Mouse (Mus musculus) hindbrain, embryonic 15.5 days (tissue): ENCODE results near the gene Supt7l. TPM values are rescaled to one million over a fixed set of nuclear protein-coding genes. Genes with fewer than 3 reads are reported as not detected.
"Not testable (repeated sequence)": the region's sequence is repeated elsewhere in the genome, so short reads cannot be mapped to it uniquely, and the experiment has no call there.

Experiments used
- ATAC-seq: fragments of 200-750 bp; cut with Nextera tagmentation; 2 replicates; pipeline ENCODE4 v1.8.0; 2017; ENCODE audit warnings: low read depth, moderate number of reproducible peaks, moderate TSS enrichment; ENCODE audit not compliant: low FRiP score
- H3K27ac ChIP-seq: fragments of 300-500 bp; sonication (generic); replicated peaks from 2 replicates; pipeline ENCODE4 v1.5.1; 2015; ENCODE audit warnings: mild to moderate bottlenecking, inconsistent platforms
- H3K27me3 ChIP-seq: fragments of 300-500 bp; sonication (generic); 2 replicates; pipeline ENCODE4 v1.6.1; 2015; ENCODE audit warnings: control low read depth, inconsistent platforms
- H3K36me3 ChIP-seq: fragments of 300-500 bp; sonication (generic); 2 replicates; pipeline ENCODE4 v1.6.1; 2015; ENCODE audit warnings: control low read depth, inconsistent platforms
- H3K4me1 ChIP-seq: fragments of 300-500 bp; sonication (generic); replicated peaks from 2 replicates; pipeline ENCODE4 v1.6.1; 2015; ENCODE audit warnings: control low read depth, inconsistent platforms
- H3K4me2 ChIP-seq: fragments of 300-500 bp; sonication (generic); 2 replicates; pipeline ENCODE4 v1.6.1; 2015; ENCODE audit warnings: moderate library complexity, mild to moderate bottlenecking, inconsistent platforms
- H3K4me3 ChIP-seq: fragments of 300-500 bp; sonication (generic); 2 replicates; pipeline ENCODE4 v1.5.1; 2015; ENCODE audit warnings: mild to moderate bottlenecking, inconsistent platforms
- H3K9ac ChIP-seq: fragments of 300-500 bp; sonication (generic); 2 replicates; pipeline ENCODE4 v1.6.1; 2015; ENCODE audit warnings: inconsistent platforms
- H3K9me3 ChIP-seq: fragments of 300-500 bp; sonication (generic); 2 replicates; pipeline ENCODE4 v1.6.1; 2016; ENCODE audit warnings: control low read depth, inconsistent platforms
- WGBS: fragments of 180-500 bp; shearing (Covaris S2); methylation state at CpG from one replicate; pipeline ENCODE4 v1.1.7; 2015; 5-methylcytosine and 5-hydroxymethylcytosine counted together
- polyA plus RNA-seq: library from polyadenylated mRNA; unstranded; fragments of >200 nt; fragmentation: Nextera tagmentation; extraction: Ambion mirVana; gene quantifications from 2 replicates; pipeline ENCODE4 v1.2.1, GENCODE M21; 2015

Supt7l gene
- 24.4 and 25.9 TPM in 2 replicates for polyA plus RNA-seq

GRCm38 (mm10) chr5:31527707-31528106 lies at the start of gene Supt7l:
Supt7l (minus strand) TSS chr5:31527807.
- H3K9me3 ChIP-seq, H3K27me3 ChIP-seq, ATAC-seq: not testable (repeated sequence)
- Histone ChIP-seq H3K4me2 (peak within 1 kb of the TSS; percentile 98), H3K36me3 (peaks cover 27% of the 10 kb centered on the region), H3K4me1 (peaks cover 38% of the 10 kb centered on the region), H3K4me3 (peak within 1 kb of the TSS; percentile 93), H3K27ac (peak within 1 kb of the TSS; percentile 89), H3K9ac (peak within 1 kb of the TSS; percentile 90)
- WGBS, result 82% methylated on average over 11 of the region's 11 CpGs

- Histone ChIP-seq H3K27ac (no peak overlapping the region), H3K36me3 (no peaks in the 10 kb centered on the region), H3K9me3 (no peaks in the 10 kb centered on the region), H3K27me3 (no peaks in the 10 kb centered on the region), H3K4me1 (no peaks in the 10 kb centered on the region), H3K4me3 (no peak overlapping the region), H3K9ac (no peak overlapping the region), H3K4me2 (no peak overlapping the region)
- WGBS, result 48% methylated on average over 7 of the region's 7 CpGs
- peak; percentile 30; the same call in 1 of the 2 replicates for ATAC-seq
These were observed 49.0 kb upstream of the Supt7l start for GRCm38 (mm10) chr5:31576539-31576975.

GRCm38 (mm10) chr5:31573722-31574121 lies 46.1 kb upstream of the Supt7l start:
- no peaks in the 10 kb centered on the region for H3K36me3 ChIP-seq
- H3K4me1 ChIP-seq, result peaks cover 7% of the 10 kb centered on the region
- H3K4me3 ChIP-seq, result no peak overlapping the region
- H3K27ac ChIP-seq, result no peak overlapping the region
- no peak for ATAC-seq
- H3K9ac ChIP-seq, result no peak overlapping the region
- H3K27me3 ChIP-seq, result no peaks in the 10 kb centered on the region
- 99% methylated on average over 3 of the region's 3 CpGs for WGBS
- no peaks in the 10 kb centered on the region for H3K9me3 ChIP-seq
- H3K4me2 ChIP-seq, result no peak overlapping the region

GRCm38 (mm10) chr5:31571023-31571608 lies 43.5 kb upstream of the Supt7l start:
- H3K36me3 ChIP-seq, result no peaks in the 10 kb centered on the region
- H3K27ac ChIP-seq, result no peak overlapping the region
- H3K4me1 ChIP-seq, result peaks cover 7% of the 10 kb centered on the region
- WGBS, result 15% methylated on average over 20 of the region's 20 CpGs
- 0 out of 2 replicates have a peak overlapping the region, but pooled peaks have one; percentile 9 for H3K9ac ChIP-seq
- H3K27me3 ChIP-seq, result no peaks in the 10 kb centered on the region
- H3K4me2 ChIP-seq, result peak overlapping the region; percentile 42
- no peaks in the 10 kb centered on the region for H3K9me3 ChIP-seq
- 0 out of 2 replicates have a peak overlapping the region, but pooled peaks have one; percentile 1 for H3K4me3 ChIP-seq
- ATAC-seq, result no peak

- Histone ChIP-seq H3K4me2 (no peak overlapping the region), H3K27ac (no peak overlapping the region), H3K36me3 (no peaks in the 10 kb centered on the region), H3K27me3 (no peaks in the 10 kb centered on the region), H3K4me1 (peaks cover 7% of the 10 kb centered on the region), H3K9ac (no peak overlapping the region), H3K4me3 (no peak overlapping the region), H3K9me3 (no peaks in the 10 kb centered on the region)
- 88% methylated on average over 5 of the region's 5 CpGs for WGBS
- no peak for ATAC-seq
These were observed 40.5 kb upstream of the Supt7l start for GRCm38 (mm10) chr5:31567951-31568657.

GRCm38 (mm10) chr5:31566457-31566856 lies 38.9 kb upstream of the Supt7l start:
- WGBS, result 39% methylated on average over 3 of the region's 3 CpGs
- H3K9me3 ChIP-seq, result no peaks in the 10 kb centered on the region
- no peak for ATAC-seq
- no peaks in the 10 kb centered on the region for H3K36me3 ChIP-seq
- H3K27me3 ChIP-seq, result no peaks in the 10 kb centered on the region
- no peak overlapping the region for H3K4me3 ChIP-seq
- no peak overlapping the region for H3K9ac ChIP-seq
- H3K4me2 ChIP-seq, result no peak overlapping the region
- peaks cover 7% of the 10 kb centered on the region for H3K4me1 ChIP-seq
- no peak overlapping the region for H3K27ac ChIP-seq

GRCm38 (mm10) chr5:31566026-31566425 lies 38.4 kb upstream of the Supt7l start:
- WGBS, result 67% methylated on average over 7 of the region's 7 CpGs
- no peak overlapping the region for H3K4me3 ChIP-seq
- ATAC-seq, result no peak

GRCm38 (mm10) chr5:31564976-31565375 lies 37.4 kb upstream of the Supt7l start:
- H3K4me3 ChIP-seq, result no peak overlapping the region
- H3K9me3 ChIP-seq, result no peaks in the 10 kb centered on the region
- 94% methylated on average over 4 of the region's 4 CpGs for WGBS
- no peak overlapping the region for H3K9ac ChIP-seq
- H3K4me2 ChIP-seq, result no peak overlapping the region
- no peaks in the 10 kb centered on the region for H3K27me3 ChIP-seq
- H3K36me3 ChIP-seq, result no peaks in the 10 kb centered on the region
- H3K4me1 ChIP-seq, result no peaks in the 10 kb centered on the region
- no peak for ATAC-seq
- no peak overlapping the region for H3K27ac ChIP-seq

More at GRCm38 (mm10) chr5:31566026-31566425, 38.4 kb upstream of the Supt7l start:
- Histone ChIP-seq H3K4me1 (peaks cover 5% of the 10 kb centered on the region), H3K9ac (no peak overlapping the region), H3K27ac (no peak overlapping the region), H3K4me2 (no peak overlapping the region), H3K9me3 (no peaks in the 10 kb centered on the region), H3K27me3 (no peaks in the 10 kb centered on the region), H3K36me3 (no peaks in the 10 kb centered on the region)

GRCm38 (mm10) chr5:31563905-31564304 lies 36.3 kb upstream of the Supt7l start:
- Histone ChIP-seq H3K4me1 (no peaks in the 10 kb centered on the region), H3K27ac (no peak overlapping the region), H3K4me3 (no peak overlapping the region), H3K9me3 (no peaks in the 10 kb centered on the region), H3K36me3 (0 out of 2 replicates have a peak, but pooled peaks cover 2% of the 10 kb centered on the region), H3K4me2 (no peak overlapping the region), H3K27me3 (no peaks in the 10 kb centered on the region), H3K9ac (no peak overlapping the region)
- WGBS, result 51% methylated on average over 7 of the region's 7 CpGs
- ATAC-seq, result no peak

GRCm38 (mm10) chr5:31563496-31563895 lies 35.9 kb upstream of the Supt7l start:
- ATAC-seq, result peak; percentile 73
- Histone ChIP-seq H3K4me1 (no peaks in the 10 kb centered on the region), H3K27me3 (no peaks in the 10 kb centered on the region), H3K27ac (no peak overlapping the region), H3K36me3 (0 out of 2 replicates have a peak, but pooled peaks cover 2% of the 10 kb centered on the region), H3K4me3 (no peak overlapping the region), H3K9me3 (no peaks in the 10 kb centered on the region), H3K9ac (no peak overlapping the region), H3K4me2 (no peak overlapping the region)
- WGBS, result 11% methylated on average over 6 of the region's 6 CpGs

GRCm38 (mm10) chr5:31562036-31562666 lies 34.5 kb upstream of the Supt7l start:
- no peak overlapping the region for H3K4me2 ChIP-seq
- H3K4me3 ChIP-seq, result no peak overlapping the region
- 86% methylated on average over 7 of the region's 7 CpGs for WGBS
- H3K9me3 ChIP-seq, result no peaks in the 10 kb centered on the region
- no peaks in the 10 kb centered on the region for H3K27me3 ChIP-seq
- ATAC-seq, result no peak
- peaks cover 4% of the 10 kb centered on the region for H3K36me3 ChIP-seq
- no peaks in the 10 kb centered on the region for H3K4me1 ChIP-seq
- H3K9ac ChIP-seq, result no peak overlapping the region
- no peak overlapping the region for H3K27ac ChIP-seq

GRCm38 (mm10) chr5:31560352-31560751 lies 32.7 kb upstream of the Supt7l start:
- ATAC-seq, result no peak
- Histone ChIP-seq H3K9ac (no peak overlapping the region), H3K27ac (no peak overlapping the region), H3K36me3 (peaks cover 16% of the 10 kb centered on the region), H3K4me3 (no peak overlapping the region), H3K4me2 (no peak overlapping the region), H3K27me3 (no peaks in the 10 kb centered on the region), H3K4me1 (no peaks in the 10 kb centered on the region), H3K9me3 (no peaks in the 10 kb centered on the region)
- WGBS, result 97% methylated on average over 2 of the region's 2 CpGs
